Mouse (Mus musculus) heart, postnatal 0 days (tissue): ENCODE results near the gene Kif1b.

Source experiments
- CTCF ChIP-seq: IDR thresholded peaks from 2 replicates; pipeline ENCODE4 v1.5.1; 2016; ENCODE audit warnings: antibody characterized with exemption, control low read depth, low read depth
- EP300 ChIP-seq: IDR thresholded peaks from 2 replicates; pipeline ENCODE4 v1.6.1; 2016; ENCODE audit warnings: antibody characterized with exemption, low read depth

DNA sequence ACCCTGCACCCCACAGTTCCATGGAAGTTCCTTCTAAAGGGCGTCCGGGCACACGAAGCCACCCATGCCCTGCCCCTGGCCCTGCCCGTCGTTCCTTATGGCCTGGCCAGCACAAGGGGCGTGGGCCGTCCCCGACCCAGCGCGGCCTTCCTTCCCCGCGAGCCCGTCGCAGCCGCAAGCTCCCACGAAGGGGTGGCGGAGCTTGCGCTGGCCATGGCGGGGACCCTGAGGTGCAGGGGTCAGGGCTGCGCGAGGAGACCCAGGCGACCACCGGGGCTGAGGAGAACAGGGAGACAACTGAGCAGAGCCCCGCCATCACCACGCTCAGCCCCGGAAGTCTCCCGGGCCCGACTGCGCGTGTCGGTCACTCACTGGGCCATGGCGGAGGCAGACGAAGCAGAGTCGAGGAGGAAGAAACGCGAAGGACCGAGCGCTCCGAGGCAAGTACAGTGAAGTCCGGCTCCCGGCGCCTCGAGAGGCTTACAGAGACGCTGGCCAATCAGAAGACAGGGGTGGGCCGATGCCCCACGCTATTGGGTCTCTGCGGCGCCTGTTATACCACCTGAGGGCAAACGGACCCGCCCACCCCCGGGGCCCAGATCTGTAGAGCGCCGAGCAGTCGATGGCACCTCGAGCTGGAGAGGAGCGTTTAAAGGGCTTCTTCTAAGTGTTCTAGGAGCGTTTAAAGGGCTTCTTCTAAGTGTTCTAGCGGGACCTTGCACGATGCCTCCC, 141.1 kb downstream of the Kif1b start, which contains the start of gene Pgd:
- no peak for TF ChIP-seq CTCF
- TF ChIP-seq EP300: 0 out of 2 replicates have a peak, but pooled peaks have one; percentile 47
